Mouse (Mus musculus) testis, adult 2 months (tissue): ENCODE measurements around the gene Mink1.

Experiments used
- CTCF ChIP-seq: fragments of 200-500 bp; IDR thresholded peaks from 2 replicates; pipeline ENCODE4 v1.5.1; 2012; ENCODE audit warnings: low read depth, mild to moderate bottlenecking, inconsistent platforms, low read length, moderate library complexity; ENCODE audit not compliant: control insufficient read depth, insufficient read depth, insufficient replicate concordance
- POLR2A ChIP-seq: fragments of 200-500 bp; IDR thresholded peaks from 2 replicates; pipeline ENCODE4 v1.6.1; 2012; ENCODE audit warnings: low read depth, mild to moderate bottlenecking, inconsistent platforms, low read length, moderate library complexity; ENCODE audit not compliant: control insufficient read depth

DNA sequence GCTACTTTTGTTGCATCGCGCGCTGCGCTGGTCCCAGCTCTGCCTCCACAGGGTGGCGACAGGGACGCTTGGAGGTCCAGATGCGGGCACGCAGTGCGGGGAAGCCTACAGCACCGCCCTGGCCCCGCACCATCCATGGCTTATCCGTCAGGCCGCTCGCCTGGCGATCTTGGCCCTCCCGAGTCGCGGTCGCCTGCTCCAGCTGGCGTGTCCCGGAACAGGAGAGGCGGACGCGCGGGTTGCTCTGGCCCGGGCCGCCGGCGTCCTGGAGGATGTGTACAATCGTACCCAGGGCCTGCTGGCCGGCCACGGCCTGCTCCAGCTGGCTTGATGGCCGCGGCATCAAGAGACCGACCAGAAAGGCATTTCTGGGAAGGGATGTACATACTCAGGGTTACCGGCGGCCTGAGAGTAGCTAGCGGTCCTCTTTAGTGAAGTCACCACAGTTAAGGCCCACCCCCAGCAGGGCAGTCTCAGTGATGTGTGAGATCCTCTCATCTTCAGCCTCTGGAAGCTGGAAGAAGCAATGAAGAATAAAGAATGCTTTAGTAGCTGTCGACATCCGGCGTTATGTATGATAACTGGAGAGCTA, 42.4 kb upstream of the Mink1 start:
- TF ChIP-seq POLR2A (no peak), CTCF (no peak)
